In the genomic region with DNA sequence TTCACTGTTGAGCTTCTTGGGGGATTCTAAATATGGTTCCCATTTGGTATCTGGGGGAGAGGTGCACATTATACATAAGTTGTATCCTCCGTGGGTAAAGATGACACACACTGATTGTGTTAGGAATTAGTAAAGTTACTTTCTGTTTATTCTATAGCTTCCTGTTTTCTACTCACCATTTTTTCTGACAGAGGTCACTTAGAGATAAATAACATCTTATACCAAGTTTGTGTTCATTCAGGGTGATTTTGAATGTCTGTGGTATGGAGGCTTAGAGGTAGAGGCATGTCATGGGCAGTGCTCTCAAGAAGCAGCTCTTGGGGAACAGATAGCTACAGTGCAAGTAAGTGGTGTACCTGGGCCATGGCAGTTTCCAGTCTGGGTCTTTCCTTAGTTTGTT, we compare ENCODE assay signal across 8 mouse cellular contexts.
DNase-seq lines count a peak whose midpoint lies in the region; ATAC-seq and TF ChIP-seq lines count a peak whose summit lies in the region.

No protein-coding gene starts in this region.

- 67% methylated on average over 1 of the region's 1 CpGs for WGBS in kidney, embryonic 14.5 days
- WGBS in kidney, adult 2 months = 70% methylated on average over 1 of the region's 1 CpGs
- WGBS in embryonic facial prominence, embryonic 14.5 days = 58% methylated on average over 1 of the region's 1 CpGs
- WGBS in intestine, embryonic 16.5 days = 50% methylated on average over 1 of the region's 1 CpGs
- 72% methylated on average over 1 of the region's 1 CpGs for WGBS in midbrain, postnatal 0 days

- ATAC-seq in kidney, embryonic 14.5 days (ENCODE audit: low FRiP score, low TSS enrichment) = no peak
- ATAC-seq in embryonic facial prominence, embryonic 14.5 days (ENCODE audit: low read depth) = no peak
- no peak for ATAC-seq in intestine, embryonic 16.5 days
- ATAC-seq in midbrain, postnatal 0 days (ENCODE audit: low FRiP score) = no peak

- TF ChIP-seq POLR2A in kidney, adult 2 months (IDR thresholded peaks at IDR 0.05; ENCODE audit: low read depth, low read length) = no peak

- H3K4me2 ChIP-seq in kidney, embryonic 14.5 days (replicated peaks; ENCODE audit: low read depth, low read length) = peak overlapping the region; percentile 64
- H3K4me2 ChIP-seq in embryonic facial prominence, embryonic 14.5 days (ENCODE audit: low read depth, low read length) = peak overlapping the region; percentile 68
- peak overlapping the region; percentile 87 for H3K4me2 ChIP-seq in intestine, embryonic 16.5 days (ENCODE audit: low read depth, low read length)
- peak overlapping the region; percentile 93; the same call in 1 of the 2 replicates for H3K4me2 ChIP-seq in midbrain, postnatal 0 days (ENCODE audit: low read depth, low read length, poor library complexity, severe bottlenecking)

- H3K9me3 ChIP-seq in kidney, embryonic 14.5 days (ENCODE audit: control insufficient read depth, low read length) = peaks cover 13% of the 10 kb centered on the region
- peaks cover 24% of the 10 kb centered on the region for H3K9me3 ChIP-seq in embryonic facial prominence, embryonic 14.5 days (ENCODE audit: control insufficient read depth, low read length)
- H3K9me3 ChIP-seq in intestine, embryonic 16.5 days (ENCODE audit: control insufficient read depth, low read length) = peaks cover 7% of the 10 kb centered on the region; the same call in 1 of the 2 replicates
- peaks cover 10% of the 10 kb centered on the region; the same call in 1 of the 2 replicates for H3K9me3 ChIP-seq in midbrain, postnatal 0 days (ENCODE audit: low read length)

- no peak overlapping the region for H3K9ac ChIP-seq in kidney, embryonic 14.5 days (ENCODE audit: low read depth, low read length)
- H3K9ac ChIP-seq in embryonic facial prominence, embryonic 14.5 days (ENCODE audit: low read depth, low read length) = no peak overlapping the region
- peak overlapping the region; percentile 96; the same call in 1 of the 2 replicates for H3K9ac ChIP-seq in intestine, embryonic 16.5 days (ENCODE audit: low read depth, low read length)
- H3K9ac ChIP-seq in midbrain, postnatal 0 days (replicated peaks; ENCODE audit: low read length, poor library complexity, severe bottlenecking) = no peak overlapping the region

- intact Hi-C loops in left cerebral cortex, postnatal 14 days (cut with DNase I) = no loop called here

- no peak for TF ChIP-seq CTCF in kidney, adult 2 months (conservative IDR thresholded peaks at IDR 0.05; ENCODE audit: insufficient read depth, insufficient read length, low read depth, low read length)
- TF ChIP-seq CTCF in midbrain, postnatal 0 days (IDR thresholded peaks at IDR 0.05) = no peak

- peaks cover 9% of the 10 kb centered on the region for H3K4me1 ChIP-seq in kidney, embryonic 14.5 days (ENCODE audit: control insufficient read depth, insufficient read depth, low read length)
- H3K4me1 ChIP-seq in kidney, adult 2 months (ENCODE audit: control insufficient read depth, insufficient read depth, low read length) = no peaks in the 10 kb centered on the region; the same call in 1 of the 2 replicates
- peaks cover 11% of the 10 kb centered on the region; the same call in 1 of the 2 replicates for H3K4me1 ChIP-seq in embryonic facial prominence, embryonic 14.5 days (ENCODE audit: control insufficient read depth, insufficient read depth, low read length)
- H3K4me1 ChIP-seq in intestine, embryonic 16.5 days (ENCODE audit: control insufficient read depth, insufficient read depth, low read length) = peaks cover 12% of the 10 kb centered on the region
- H3K4me1 ChIP-seq in midbrain, postnatal 0 days (ENCODE audit: insufficient read depth, low read length) = peaks cover 7% of the 10 kb centered on the region

- H3K27me3 ChIP-seq in kidney, embryonic 14.5 days (ENCODE audit: control insufficient read depth, insufficient read depth, low read length) = peaks cover 23% of the 10 kb centered on the region
- H3K27me3 ChIP-seq in kidney, adult 2 months (replicated peaks; ENCODE audit: control insufficient read depth, insufficient read depth, low read length) = no peaks in the 10 kb centered on the region
- peaks cover 26% of the 10 kb centered on the region for H3K27me3 ChIP-seq in embryonic facial prominence, embryonic 14.5 days (replicated peaks; ENCODE audit: control insufficient read depth, insufficient read depth, low read length)
- no peaks in the 10 kb centered on the region for H3K27me3 ChIP-seq in intestine, embryonic 16.5 days (replicated peaks; ENCODE audit: control insufficient read depth, insufficient read depth, low read length)
- H3K27me3 ChIP-seq in midbrain, postnatal 0 days (ENCODE audit: insufficient read depth, low read length) = peaks cover 5% of the 10 kb centered on the region; the same call in 1 of the 2 replicates

- peak overlapping the region; percentile 94 for H3K4me3 ChIP-seq in kidney, embryonic 14.5 days (ENCODE audit: low read length)
- H3K4me3 ChIP-seq in kidney, adult 2 months (ENCODE audit: insufficient read depth, low read depth, low read length) = no peak overlapping the region
- peak overlapping the region; percentile 92 for H3K4me3 ChIP-seq in embryonic facial prominence, embryonic 14.5 days (ENCODE audit: low read depth, low read length)
- peak overlapping the region; percentile 94; the same call in 1 of the 2 replicates for H3K4me3 ChIP-seq in intestine, embryonic 16.5 days (ENCODE audit: low read length)
- 0 out of 2 replicates have a peak overlapping the region, but pooled peaks have one; percentile 75 for H3K4me3 ChIP-seq in midbrain, postnatal 0 days (ENCODE audit: low read depth, low read length)

- H3K27ac ChIP-seq in kidney, embryonic 14.5 days (ENCODE audit: low read depth, low read length) = no peak overlapping the region
- H3K27ac ChIP-seq in kidney, adult 2 months (ENCODE audit: insufficient read depth, low read depth, low read length) = no peak overlapping the region
- no peak overlapping the region for H3K27ac ChIP-seq in embryonic facial prominence, embryonic 14.5 days (replicated peaks; ENCODE audit: low read depth, low read length)
- H3K27ac ChIP-seq in intestine, embryonic 16.5 days (ENCODE audit: low read length) = no peak overlapping the region
- H3K27ac ChIP-seq in midbrain, postnatal 0 days (ENCODE audit: low read depth, low read length) = no peak overlapping the region

- no peak for DNase-seq in kidney, adult 2 months
- no peak for DNase-seq in embryonic facial prominence, embryonic 14.5 days (ENCODE audit: low spot score)
- DNase-seq in midbrain, postnatal 0 days (ENCODE audit: low spot score) = no peak
- DNase-seq in urinary bladder, postnatal 10 days (ENCODE audit: low spot score) = no peak
- no peak for DNase-seq in cerebellum, adult 18-20 months
- no peak for DNase-seq in left cerebral cortex, postnatal 14 days (ENCODE audit: low spot score in 2 of 2)

- H3K36me3 ChIP-seq in kidney, embryonic 14.5 days (ENCODE audit: control insufficient read depth, insufficient read depth, low read length) = no peaks in the 10 kb centered on the region
- H3K36me3 ChIP-seq in kidney, adult 2 months (ENCODE audit: control insufficient read depth, insufficient read depth, low read length) = no peaks in the 10 kb centered on the region
- peaks cover 5% of the 10 kb centered on the region; the same call in 1 of the 2 replicates for H3K36me3 ChIP-seq in embryonic facial prominence, embryonic 14.5 days (ENCODE audit: control insufficient read depth, insufficient read depth, low read length)
- no peaks in the 10 kb centered on the region for H3K36me3 ChIP-seq in intestine, embryonic 16.5 days (ENCODE audit: control insufficient read depth, insufficient read depth, low read length)
- H3K36me3 ChIP-seq in midbrain, postnatal 0 days (ENCODE audit: insufficient read depth, low read length) = no peaks in the 10 kb centered on the region
